Mouse (Mus musculus) CD4-positive helper T cell, adult 2 months (primary cell): ENCODE data around the gene Sept14.

ENCODE experiments used
- DNase-seq: peaks from one replicate; pipeline ENCODE4 v3.0.0-alpha.2; 2012; ENCODE audit warnings: low read depth, missing footprints, low spot score

Sept14 gene

DNA sequence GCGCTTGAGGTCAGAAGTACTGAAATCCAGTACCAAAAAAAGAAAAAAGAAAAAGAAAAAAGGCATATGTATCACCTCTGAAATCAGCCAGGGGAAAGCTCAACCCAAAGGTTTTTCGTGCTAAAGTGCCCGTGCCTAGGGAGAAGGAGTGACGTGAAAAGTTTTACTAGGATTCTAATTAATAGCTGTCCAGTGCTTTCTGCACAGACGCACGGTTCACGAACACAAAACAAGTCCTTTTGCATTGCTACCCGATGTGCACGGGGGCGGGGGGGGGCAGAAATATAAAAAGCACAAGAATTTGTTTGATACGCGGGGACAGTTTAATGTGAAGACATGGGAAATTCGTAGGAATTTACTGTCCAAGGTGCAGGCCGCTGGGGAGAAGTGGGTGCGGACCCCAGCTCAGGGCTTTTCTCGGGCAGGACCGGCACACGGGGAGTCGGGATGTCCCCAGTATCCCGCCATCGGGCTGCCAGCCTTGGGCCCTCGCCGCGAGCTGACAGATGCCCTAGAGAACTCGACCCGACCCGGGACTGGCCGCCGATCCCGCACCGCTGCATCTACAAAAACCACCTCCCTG lies 38.8 kb downstream of the Sept14 start:
- no peak for DNase-seq

DNA sequence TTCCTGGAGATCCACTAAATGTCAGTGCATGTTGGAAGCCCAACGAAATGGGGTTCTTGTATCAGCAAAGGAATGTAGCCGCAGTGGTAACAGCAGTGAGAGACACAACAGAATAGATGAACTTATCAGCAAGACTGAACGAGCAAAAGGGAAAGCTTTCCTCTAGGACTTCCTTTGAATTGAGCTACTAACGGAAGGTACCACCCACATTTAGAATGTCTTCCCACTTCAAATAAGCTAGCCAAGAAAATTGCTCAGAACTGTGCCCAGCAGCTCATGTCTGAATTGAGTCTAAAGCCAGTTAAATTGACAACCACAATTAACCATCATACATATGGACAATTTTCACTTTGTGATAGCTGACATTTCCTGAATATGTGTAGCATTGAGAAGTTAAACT lies 40.5 kb downstream of the Sept14 start:
- no peak for DNase-seq

DNA sequence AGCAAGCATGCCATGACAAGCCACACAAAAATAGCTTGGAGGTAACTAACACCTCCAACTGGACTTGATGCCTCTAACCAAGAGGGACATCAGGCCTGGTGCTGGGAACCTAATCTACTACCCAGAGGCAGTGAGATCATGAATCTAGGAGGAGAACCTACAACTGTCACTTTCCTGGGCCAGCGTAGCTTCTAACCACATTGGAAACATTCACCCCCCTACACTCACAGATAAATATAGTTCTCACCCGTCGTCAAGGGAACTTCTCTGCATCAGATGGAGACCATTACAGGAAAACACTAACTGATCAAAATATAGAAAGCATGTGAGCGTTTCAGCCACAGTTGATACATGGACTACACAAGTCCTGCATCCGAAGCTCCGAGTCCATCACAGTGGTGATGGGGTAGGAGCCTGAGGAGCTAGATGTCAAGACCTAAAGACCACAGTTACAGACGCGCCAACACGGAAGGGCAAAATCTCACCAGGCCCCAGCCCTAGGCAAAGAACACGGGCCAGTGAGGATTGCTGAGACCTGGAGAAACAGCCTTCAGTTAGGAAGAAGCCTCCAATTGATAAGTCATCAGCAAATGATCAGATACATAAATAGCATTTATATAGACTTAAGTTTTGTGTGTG lies 41.9 kb downstream of the Sept14 start:
- no peak for DNase-seq

DNA sequence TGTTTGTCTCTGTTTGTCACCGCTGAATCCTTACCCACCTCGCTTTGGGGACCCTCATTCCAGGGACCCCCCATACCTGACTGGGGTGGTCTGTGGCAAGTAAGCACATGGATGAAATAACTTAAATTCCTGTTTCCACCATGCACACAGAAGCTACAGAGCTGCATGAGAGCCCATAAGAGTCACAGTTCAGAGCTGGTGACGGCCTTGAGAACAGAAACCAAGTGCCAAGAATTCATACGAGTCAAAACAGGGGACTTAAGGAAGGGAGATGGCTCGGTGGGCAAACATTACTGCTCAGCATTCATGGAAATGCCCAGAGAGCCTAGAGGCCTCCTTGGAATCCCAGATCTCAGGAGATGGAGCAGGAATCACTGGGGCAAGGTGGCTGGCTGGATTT lies 44.2 kb downstream of the Sept14 start:
- DNase-seq: no peak

DNA sequence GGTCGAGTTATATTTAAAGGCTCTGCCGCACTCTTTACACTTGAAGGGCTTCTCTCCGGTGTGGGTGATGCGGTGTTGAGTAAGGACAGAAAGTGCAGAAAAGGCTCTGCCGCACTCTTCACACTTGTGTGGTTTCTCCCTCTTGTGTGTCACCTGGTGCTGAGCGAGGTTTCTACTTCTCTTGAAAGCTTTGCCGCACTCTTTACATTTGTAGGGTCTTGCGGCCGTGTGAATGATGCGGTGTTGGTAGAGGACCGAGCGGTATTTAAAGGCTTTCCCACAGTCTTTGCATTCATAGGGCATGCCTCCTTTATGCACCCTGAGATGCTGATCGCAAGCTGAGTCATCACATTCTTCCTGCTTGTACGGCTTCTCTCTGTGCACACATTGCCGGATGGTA lies 50.4 kb downstream of the Sept14 start:
- DNase-seq: no peak

DNA sequence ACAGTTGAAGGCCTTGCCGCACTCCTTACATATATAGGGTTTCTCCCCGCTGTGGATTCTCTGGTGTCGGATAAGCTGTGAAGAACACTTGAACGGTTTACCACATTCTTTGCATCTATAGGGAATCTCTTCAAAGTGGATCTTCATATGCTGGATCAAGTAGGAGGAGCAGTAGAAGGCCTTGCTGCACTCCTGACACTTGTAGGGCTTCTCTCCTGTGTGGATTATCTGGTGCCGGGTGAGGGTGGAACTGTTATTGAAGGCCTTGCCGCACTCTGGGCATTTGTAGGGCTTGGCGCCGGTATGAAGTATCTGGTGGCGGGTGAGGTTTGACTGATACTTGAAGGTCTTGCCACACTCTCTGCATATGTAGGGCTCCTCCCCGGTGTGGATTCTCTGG lies 51.3 kb downstream of the Sept14 start:
- DNase-seq: no peak

DNA sequence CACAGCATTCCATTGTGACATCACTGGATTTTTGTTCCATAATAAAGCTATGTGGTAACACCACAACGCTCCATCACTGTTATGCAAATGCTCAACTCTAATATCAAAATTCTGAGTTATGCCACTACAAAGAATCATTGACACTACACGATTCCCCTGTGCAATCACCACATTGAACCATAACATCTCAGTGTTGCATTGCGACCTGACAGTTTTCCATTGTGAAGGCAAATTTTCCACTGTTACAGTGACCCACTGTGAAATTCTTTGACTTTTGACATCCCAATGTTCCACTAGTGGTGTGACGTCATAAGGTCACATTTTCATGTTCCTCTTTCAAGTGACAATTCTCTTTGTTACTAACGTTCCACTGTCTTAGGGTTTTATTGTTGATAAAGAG lies 57.5 kb downstream of the Sept14 start:
- no peak for DNase-seq
